8 mouse cellular contexts compared by ENCODE assay signal in genomic region chrX:139684410-139684774, GRCm38 (mm10). TPM values are rescaled to one million over a fixed set of nuclear protein-coding genes. Genes with fewer than 3 reads are reported as not detected.
DNase-seq lines count a peak whose midpoint lies in the region; ATAC-seq and TF ChIP-seq lines count a peak whose summit lies in the region.

No protein-coding gene starts in this region.

- WGBS in heart, adult 2 months, result 24% methylated on average over 8 of the region's 8 CpGs
- WGBS in forebrain, postnatal 0 days, result 28% methylated on average over 8 of the region's 8 CpGs
- 23% methylated on average over 4 of the region's 8 CpGs for WGBS in macrophage (ENCODE audit: missing documents)

- intact Hi-C loops in heart, adult 2 months (cut with DNase I), result no loop called here
- intact Hi-C loops in heart, postnatal 25 days (cut with DNase I), result no loop called here

- no peaks in the 10 kb centered on the region for H3K36me3 ChIP-seq in heart, adult 2 months (ENCODE audit: control insufficient read depth, insufficient read depth, low read length)
- H3K36me3 ChIP-seq in ES-Bruce4 (ENCODE audit: control insufficient read depth, insufficient read depth, low read length, poor library complexity, severe bottlenecking), result no peaks in the 10 kb centered on the region
- no peaks in the 10 kb centered on the region for H3K36me3 ChIP-seq in forebrain, postnatal 0 days (ENCODE audit: insufficient read depth)
- H3K36me3 ChIP-seq in macrophage (ENCODE audit: inconsistent target), result no peaks in the 10 kb centered on the region

- H3K9me3 ChIP-seq in ES-Bruce4 (replicated peaks; ENCODE audit: control insufficient read depth, insufficient read depth, low read length, poor library complexity, severe bottlenecking), result no peaks in the 10 kb centered on the region
- no peaks in the 10 kb centered on the region for H3K9me3 ChIP-seq in forebrain, postnatal 0 days (ENCODE audit: low read length)

- peak overlapping the region; percentile 41; the same call in 1 of the 2 replicates for H3K9ac ChIP-seq in heart, adult 2 months (ENCODE audit: low read depth, low read length)
- H3K9ac ChIP-seq in ES-Bruce4 (ENCODE audit: low read depth, poor library complexity, severe bottlenecking), result no peak overlapping the region
- no peak overlapping the region for H3K9ac ChIP-seq in forebrain, postnatal 0 days

- no peak; the same call in 1 of the 2 replicates for ATAC-seq in forebrain, postnatal 0 days

- TF ChIP-seq CTCF in heart, adult 2 months (IDR thresholded peaks at IDR 0.05), result no peak
- TF ChIP-seq CTCF in ES-Bruce4 (IDR thresholded peaks at IDR 0.05; ENCODE audit: low read depth, low read length), result no peak
- TF ChIP-seq CTCF in forebrain, postnatal 0 days (IDR thresholded peaks at IDR 0.05; ENCODE audit: low read depth), result no peak

- H3K27me3 ChIP-seq in heart, adult 2 months (ENCODE audit: control insufficient read depth, insufficient read depth, low read length), result no peaks in the 10 kb centered on the region
- H3K27me3 ChIP-seq in ES-Bruce4 (ENCODE audit: control insufficient read depth, insufficient read depth, low read length, poor library complexity, severe bottlenecking), result no peaks in the 10 kb centered on the region
- H3K27me3 ChIP-seq in forebrain, postnatal 0 days (ENCODE audit: insufficient read depth, low read length), result no peaks in the 10 kb centered on the region

- H3K79me2 ChIP-seq in heart, adult 2 months (replicated peaks; ENCODE audit: control insufficient read depth, insufficient read depth, low read length), result no peaks in the 10 kb centered on the region
- no peaks in the 10 kb centered on the region for H3K79me2 ChIP-seq in macrophage (ENCODE audit: inconsistent target)

- H3K27ac ChIP-seq in heart, adult 2 months, result peak overlapping the region; percentile 77
- H3K27ac ChIP-seq in ES-Bruce4 (ENCODE audit: insufficient read depth, low read length), result no peak overlapping the region
- no peak overlapping the region for H3K27ac ChIP-seq in forebrain, postnatal 0 days (ENCODE audit: low read depth, low read length)
- H3K27ac ChIP-seq in macrophage, result no peak overlapping the region

- peak overlapping the region; percentile 63 for H3K4me3 ChIP-seq in heart, adult 2 months
- H3K4me3 ChIP-seq in ES-Bruce4 (ENCODE audit: low read depth, low read length) (peak overlapping the region; percentile 94), macrophage (ENCODE audit: inconsistent target) (peak overlapping the region; percentile 70)
- H3K4me3 ChIP-seq in forebrain, postnatal 0 days (ENCODE audit: low read depth, low read length), result peak overlapping the region; percentile 46

- peak overlapping the region; percentile 64 for H3K4me2 ChIP-seq in forebrain, postnatal 0 days (ENCODE audit: low read depth)

- no peaks in the 10 kb centered on the region for H3K4me1 ChIP-seq in heart, adult 2 months (ENCODE audit: control insufficient read depth, insufficient read depth, low read length)
- no peaks in the 10 kb centered on the region for H3K4me1 ChIP-seq in ES-Bruce4 (ENCODE audit: control insufficient read depth, insufficient read depth, low read length)
- H3K4me1 ChIP-seq in forebrain, postnatal 0 days (ENCODE audit: insufficient read depth), result no peaks in the 10 kb centered on the region

- no peak for DNase-seq in heart, adult 2 months
- DNase-seq in heart, postnatal 25 days (ENCODE audit: low spot score), result no peak
- DNase-seq in forebrain, postnatal 0 days, result no peak
- DNase-seq in urinary bladder, postnatal 10 days (ENCODE audit: low spot score), result no peak
- no peak for DNase-seq in c-Kit-positive CD71-positive TER-119-positive erythroid progenitor cells, embryonic 14.5 days (ENCODE audit: low spot score)
- no peak for DNase-seq in T-cell, adult 2 months (ENCODE audit: low spot score)

- TF ChIP-seq POLR2A in heart, adult 2 months (IDR thresholded peaks at IDR 0.05; ENCODE audit: insufficient read depth, low read depth, low read length), result no peak
- no peak for TF ChIP-seq POLR2A in ES-Bruce4 (IDR thresholded peaks at IDR 0.05; ENCODE audit: insufficient read depth, low read length)

- no peak for TF ChIP-seq EP300 in heart, adult 2 months (IDR thresholded peaks at IDR 0.05; ENCODE audit: insufficient read depth, low read depth, low read length)
- TF ChIP-seq EP300 in ES-Bruce4 (IDR thresholded peaks at IDR 0.05; ENCODE audit: insufficient read depth, low read depth, low read length), result no peak

RNA-seq across cellular contexts. Expression of gene Tbc1d8b, which starts 0.4 kb away (rescaled TPM):
- 1 to 10 TPM; 4.9 to 6.3 TPM for total RNA-seq in heart, adult 2 months (2021)
- 1.2 and 3.2 TPM in 2 replicates for polyA plus RNA-seq in heart, adult 2 months (2012; rRNA removed)
- 1 to 10 TPM; 5.2 to 5.5 TPM for total RNA-seq in heart, postnatal 25 days (2021)
- polyA plus RNA-seq in ES-Bruce4 (2011; ENCODE audit: insufficient read depth, insufficient read length, low read depth, missing spikeins), result 2.0 and 2.2 TPM in 2 replicates
- 1.1 and 1.5 TPM in 2 replicates for total RNA-seq in forebrain, postnatal 0 days (2014; rRNA removed)
- 0.20 and 0.30 TPM in 2 replicates for polyA plus RNA-seq in forebrain, postnatal 0 days (2015; fragmentation: Nextera tagmentation; extraction: Ambion mirVana)
- 1 to 10 TPM in 22 of 26 experiments, under 1 TPM in 4; 0.67 to 8.1 (median 4.7) TPM for total RNA-seq in macrophage (2018; cell fraction: chromatin; rRNA removed)
- 1 to 10 TPM; 2.7 to 6.0 (median 4.3) TPM for total RNA-seq in macrophage (2018; cell fraction: cytosol; rRNA removed)
- total RNA-seq in macrophage (2018; cell fraction: nucleus; rRNA removed), result 1 to 10 TPM; 1.6 to 9.8 (median 4.5) TPM
- 3.5 to 5.1 TPM (median 3.6 TPM) in 3 replicates for polyA plus RNA-seq in macrophage (2018)

RNA-seq across cellular contexts. Expression of gene Gm15013, which starts 29.9 kb away (rescaled TPM):
- total RNA-seq in heart, adult 2 months (2021), result not detected
- 0.29 TPM in 1 of 2 replicates, not detected in the other for polyA plus RNA-seq in heart, adult 2 months (2012; rRNA removed)
- total RNA-seq in heart, postnatal 25 days (2021), result not detected
- polyA plus RNA-seq in ES-Bruce4 (2011; ENCODE audit: insufficient read depth, insufficient read length, low read depth, missing spikeins) (2.4 and 2.9 TPM in 2 replicates), macrophage (2018) (not detected in 3 replicates)
- total RNA-seq in forebrain, postnatal 0 days (2014; rRNA removed), result not detected in 2 replicates
- polyA plus RNA-seq in forebrain, postnatal 0 days (2015; fragmentation: Nextera tagmentation; extraction: Ambion mirVana), result not detected in 2 replicates
- not detected for total RNA-seq in macrophage (2018; cell fraction: chromatin; rRNA removed)
- not detected for total RNA-seq in macrophage (2018; cell fraction: cytosol; rRNA removed)
- total RNA-seq in macrophage (2018; cell fraction: nucleus; rRNA removed), result not detected
